Mouse (Mus musculus): ENCODE measurements around the gene Olfr1477. TPM values are rescaled to one million over a fixed set of nuclear protein-coding genes. Genes with fewer than 3 reads are reported as not detected.

Gene Olfr1477
- polyA plus RNA-seq (2017; shearing (Covaris generic)): under 1 TPM in 1 of 2 experiments, not detected in 1; 0.53 TPM

DNA sequence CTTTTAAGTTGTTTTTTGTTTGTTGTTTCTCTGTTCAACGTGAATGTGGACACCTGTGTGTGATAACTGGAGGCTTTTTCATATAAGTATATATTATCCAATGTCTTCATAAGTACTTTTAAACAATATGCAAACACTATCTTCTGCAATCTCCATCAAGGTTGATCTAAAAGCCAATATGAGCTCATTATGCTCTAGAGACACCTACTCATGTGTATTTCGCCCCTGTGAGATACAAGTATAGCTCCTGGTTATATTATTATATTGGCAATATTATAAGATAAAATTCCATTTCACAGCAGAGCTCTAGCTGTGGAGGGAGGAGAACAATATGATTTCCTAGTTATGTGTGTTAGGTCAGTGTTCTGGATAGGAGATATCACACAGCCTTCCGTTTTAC is at the start of gene Olfr1477:
Olfr1477 (plus strand) TSS at position 301 of the 400 bp plus-strand sequence.

DNA sequence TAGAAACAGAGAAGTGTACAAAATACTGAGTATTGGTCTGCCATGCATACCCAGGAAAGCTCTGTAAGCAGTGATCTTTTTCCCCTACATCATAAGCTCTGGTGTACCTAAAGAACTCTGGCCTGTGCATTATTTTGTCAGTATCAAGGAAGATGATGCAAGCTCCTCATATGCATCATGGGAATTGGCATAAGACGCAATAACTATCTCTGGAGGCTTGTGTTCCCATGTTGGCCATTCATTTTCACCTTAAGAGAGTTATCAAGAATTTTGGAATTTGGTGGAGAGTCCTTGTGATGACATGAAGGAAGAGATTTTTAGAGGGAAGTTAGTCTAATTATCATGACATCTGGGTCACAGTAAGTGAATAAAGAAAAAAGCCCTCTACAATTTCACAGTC is 44.4 kb upstream of the Olfr1477 start, which contains the start of gene Olfr1472:
Olfr1472 (minus strand) TSS at position 101 of the 400 bp plus-strand sequence.

DNA sequence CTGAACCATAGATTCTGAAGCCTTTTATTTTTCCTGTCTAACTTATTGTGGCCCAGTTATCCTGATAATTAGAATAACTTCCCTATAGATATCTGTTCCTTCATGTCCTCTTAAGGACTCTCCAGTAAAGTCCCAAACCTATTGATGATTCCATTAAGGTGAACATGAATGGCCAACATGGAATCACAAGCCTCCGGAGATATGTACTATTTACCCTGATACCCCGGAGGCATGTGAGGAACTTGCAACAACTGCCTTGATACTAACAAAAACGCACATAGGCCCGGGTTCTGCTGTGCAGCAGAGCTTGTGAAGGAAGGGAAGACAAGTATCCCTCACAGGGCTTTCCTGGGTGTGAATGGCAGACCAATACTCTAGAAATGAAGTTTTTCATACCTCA is 31.1 kb upstream of the Olfr1477 start, which contains the start of gene Olfr1474:
Olfr1474 (plus strand) TSS at position 301 of the 400 bp plus-strand sequence.

DNA sequence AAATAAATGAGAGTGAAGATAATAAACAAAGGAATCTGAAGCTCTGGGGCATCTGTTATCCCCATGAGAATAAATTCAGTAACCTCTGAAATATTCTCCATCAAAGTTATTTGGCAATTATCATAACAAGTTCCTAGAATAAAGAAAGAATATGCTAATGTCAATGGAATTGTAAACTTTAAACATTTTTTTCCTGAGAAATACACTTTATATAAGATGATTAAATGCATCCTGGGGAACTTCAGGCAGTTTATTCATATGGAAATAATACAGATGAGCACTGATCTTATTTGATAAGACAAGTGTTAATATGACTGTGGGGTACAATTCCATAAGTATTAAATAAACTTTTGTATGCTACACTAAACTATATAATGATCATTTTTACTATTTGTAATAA is 20.2 kb upstream of the Olfr1477 start, which contains the start of gene Olfr1475:
Olfr1475 (minus strand) TSS at position 101 of the 400 bp plus-strand sequence.

DNA sequence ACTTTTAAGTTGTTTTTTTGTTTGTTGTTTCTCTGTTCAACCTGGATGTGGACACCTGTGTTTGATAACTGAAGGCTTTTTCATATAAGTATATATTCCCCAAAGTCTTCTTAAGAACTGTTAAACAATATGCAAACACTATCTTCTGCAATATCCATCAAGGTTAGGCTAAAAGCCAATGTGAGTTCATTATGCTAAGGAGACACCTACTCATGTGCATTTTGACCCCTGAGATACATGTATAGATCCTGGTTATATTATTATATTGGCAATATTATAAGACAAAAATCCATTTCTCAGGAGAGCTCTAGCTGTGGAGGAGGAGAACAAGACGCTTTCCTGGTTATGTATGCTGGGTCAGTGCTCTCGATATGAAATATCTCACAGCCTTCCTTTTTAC is 27.3 kb downstream of the Olfr1477 start, which contains the start of gene Olfr1480:
Olfr1480 (plus strand) TSS at position 301 of the 400 bp plus-strand sequence.

Other genes with a start within 250 kb of the Olfr1477 start
- not detected for gene Olfr1465, start 185.0 kb upstream of the Olfr1477 start, polyA plus RNA-seq (2017; shearing (Covaris generic))
- not detected for gene Olfr1466, start 161.7 kb upstream of the Olfr1477 start, polyA plus RNA-seq (2017; shearing (Covaris generic))
- under 1 TPM; 0.06 to 0.65 TPM for gene Olfr1467, start 138.3 kb upstream of the Olfr1477 start, polyA plus RNA-seq (2017; shearing (Covaris generic))
- gene Olfr1469, start 92.7 kb upstream of the Olfr1477 start, polyA plus RNA-seq (2017; shearing (Covaris generic)): 1 to 10 TPM in 1 of 2 experiments, under 1 TPM in 1; 0.39 to 1.0 TPM
- gene Olfr1471, start 57.1 kb upstream of the Olfr1477 start, polyA plus RNA-seq (2017; shearing (Covaris generic)): 1 to 10 TPM in 1 of 2 experiments, under 1 TPM in 1; 0.13 to 1.2 TPM
- gene Olfr1472, start 44.5 kb upstream of the Olfr1477 start, polyA plus RNA-seq (2017; shearing (Covaris generic)): not detected
- 1 to 10 TPM in 1 of 2 experiments, not detected in 1; 1.1 TPM for gene Olfr1474, start 31.0 kb upstream of the Olfr1477 start, polyA plus RNA-seq (2017; shearing (Covaris generic))
- not detected for gene Olfr1475, start 20.4 kb upstream of the Olfr1477 start, polyA plus RNA-seq (2017; shearing (Covaris generic))
- not detected for gene Olfr1480, start 27.4 kb downstream of the Olfr1477 start, polyA plus RNA-seq (2017; shearing (Covaris generic))
- not detected for gene Olfr1484, start 83.0 kb downstream of the Olfr1477 start, polyA plus RNA-seq (2017; shearing (Covaris generic))
- gene Olfr1487, start 116.8 kb downstream of the Olfr1477 start, polyA plus RNA-seq (2017; shearing (Covaris generic)): not detected
- gene Olfr1489, start 131.1 kb downstream of the Olfr1477 start, polyA plus RNA-seq (2017; shearing (Covaris generic)): under 1 TPM in 1 of 2 experiments, not detected in 1; 0.04 TPM
- not detected for gene Olfr1490, start 150.5 kb downstream of the Olfr1477 start, polyA plus RNA-seq (2017; shearing (Covaris generic))
- gene Olfr1491, start 196.7 kb downstream of the Olfr1477 start, polyA plus RNA-seq (2017; shearing (Covaris generic)): under 1 TPM in 1 of 2 experiments, not detected in 1; 0.49 TPM
- gene Olfr1493-ps1, start 222.7 kb downstream of the Olfr1477 start, polyA plus RNA-seq (2017; shearing (Covaris generic)): under 1 TPM in 1 of 2 experiments, not detected in 1; 0.14 TPM
- not detected for gene Olfr1494, start 239.2 kb downstream of the Olfr1477 start, polyA plus RNA-seq (2017; shearing (Covaris generic))